Mouse (Mus musculus): ENCODE measurements around the gene Por. TPM values are rescaled to one million over a fixed set of nuclear protein-coding genes. Genes with fewer than 3 reads are reported as not detected.

The Por gene
- total RNA-seq, 2 experiments from 2014 or later, result 81.0 to 81.1 TPM

DNA sequence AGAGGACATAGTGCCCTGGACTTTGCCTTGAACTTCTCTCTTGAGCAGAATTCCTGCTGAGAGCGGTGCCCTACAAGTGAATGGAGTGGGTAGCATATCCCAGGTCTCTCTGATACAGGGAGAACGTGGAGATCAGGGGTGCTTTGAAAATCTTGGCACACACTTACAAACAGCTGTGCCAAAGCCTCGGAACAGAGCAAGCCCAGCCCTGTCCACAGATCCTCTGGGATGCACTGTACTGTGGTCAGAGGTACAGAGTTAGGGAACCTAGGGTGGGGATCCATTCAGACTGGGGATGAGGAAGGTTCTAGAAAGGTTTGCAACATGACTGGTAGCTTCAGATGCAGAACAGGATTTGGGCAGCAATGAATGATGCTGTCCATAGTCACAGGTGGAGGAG lies 50.3 kb downstream of the Por start:
- DNase-seq (ENCODE audit: low spot score in 2 of 2), result no peak
- intact Hi-C loops (cut with DNase I), result no loop called here

DNA sequence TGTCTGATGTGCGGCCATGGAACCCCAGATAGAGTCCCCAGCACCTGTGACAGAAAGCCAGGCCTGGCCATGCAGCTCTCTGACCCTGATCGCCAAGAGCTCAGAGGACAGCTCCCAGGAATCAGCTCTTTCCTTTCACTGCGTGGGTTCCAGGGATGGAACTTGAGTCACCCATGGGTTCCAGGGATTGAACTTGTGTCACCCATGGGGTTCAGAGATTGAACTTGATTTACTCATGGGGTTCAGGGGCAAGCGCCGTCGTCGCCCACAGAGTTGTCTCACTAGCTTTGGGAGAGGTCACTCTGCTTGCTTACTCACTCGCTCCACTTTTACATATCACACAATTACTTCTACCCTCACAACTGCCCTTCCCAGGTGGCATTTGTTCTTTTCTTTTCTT lies 51.2 kb downstream of the Por start:
- DNase-seq (ENCODE audit: low spot score in 2 of 2), result no peak

DNA sequence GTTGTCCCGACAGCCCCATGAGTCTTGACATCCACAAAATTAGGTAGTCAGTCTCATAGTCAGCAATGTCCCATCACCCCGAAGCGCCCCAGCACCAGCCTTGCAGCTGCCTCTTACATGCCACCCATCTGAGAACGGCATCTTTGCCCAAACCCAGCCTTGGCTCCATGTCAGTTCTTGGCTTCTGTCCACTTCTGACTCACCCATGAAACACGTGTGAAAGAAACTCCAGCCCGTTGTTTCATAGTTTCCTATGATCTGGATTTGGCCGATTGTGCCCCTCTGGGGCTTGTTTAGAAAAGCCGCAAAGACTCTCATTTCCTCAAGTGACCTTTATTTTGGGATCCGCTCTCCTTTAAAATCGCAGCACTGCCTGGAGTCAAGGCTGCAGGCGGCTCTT lies 52.3 kb downstream of the Por start:
- DNase-seq (ENCODE audit: low spot score in 2 of 2), result peak; percentile 56 to 75
- intact Hi-C loops (cut with DNase I), result no loop called here

More for the DNA sequence above, 51.2 kb downstream of the Por start:
- intact Hi-C loops (cut with DNase I), result no loop called here

DNA sequence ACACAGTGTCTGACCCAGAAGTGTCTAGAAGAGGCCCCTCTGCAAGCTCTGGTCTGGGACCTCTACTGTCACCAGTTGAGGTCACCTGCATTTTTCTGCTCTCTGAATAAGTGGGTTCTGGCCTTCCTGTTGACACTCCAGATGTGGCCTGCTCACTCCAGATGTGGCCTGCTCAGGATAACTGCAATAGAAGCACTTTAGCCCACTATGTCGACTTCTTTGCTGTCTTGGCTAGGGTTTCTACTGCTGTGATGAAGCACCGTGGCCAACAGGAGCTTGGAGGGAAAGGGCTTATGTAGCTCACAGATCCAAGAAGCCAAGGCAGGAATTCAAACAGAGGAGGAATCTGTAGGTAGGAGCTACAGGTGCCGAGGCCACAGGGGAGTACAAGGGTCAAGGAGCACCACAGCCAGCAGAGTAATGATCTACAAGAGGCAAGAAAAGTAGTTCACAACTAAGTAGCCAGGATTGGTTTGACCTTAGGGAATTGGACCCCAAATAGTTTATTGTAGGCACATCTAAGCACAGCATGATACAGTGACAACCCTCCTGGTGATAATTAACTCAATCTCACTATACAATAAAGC lies 53.4 kb downstream of the Por start:
- intact Hi-C loops (cut with DNase I), result no loop called here
- DNase-seq (ENCODE audit: low spot score in 2 of 2), result no peak

DNA sequence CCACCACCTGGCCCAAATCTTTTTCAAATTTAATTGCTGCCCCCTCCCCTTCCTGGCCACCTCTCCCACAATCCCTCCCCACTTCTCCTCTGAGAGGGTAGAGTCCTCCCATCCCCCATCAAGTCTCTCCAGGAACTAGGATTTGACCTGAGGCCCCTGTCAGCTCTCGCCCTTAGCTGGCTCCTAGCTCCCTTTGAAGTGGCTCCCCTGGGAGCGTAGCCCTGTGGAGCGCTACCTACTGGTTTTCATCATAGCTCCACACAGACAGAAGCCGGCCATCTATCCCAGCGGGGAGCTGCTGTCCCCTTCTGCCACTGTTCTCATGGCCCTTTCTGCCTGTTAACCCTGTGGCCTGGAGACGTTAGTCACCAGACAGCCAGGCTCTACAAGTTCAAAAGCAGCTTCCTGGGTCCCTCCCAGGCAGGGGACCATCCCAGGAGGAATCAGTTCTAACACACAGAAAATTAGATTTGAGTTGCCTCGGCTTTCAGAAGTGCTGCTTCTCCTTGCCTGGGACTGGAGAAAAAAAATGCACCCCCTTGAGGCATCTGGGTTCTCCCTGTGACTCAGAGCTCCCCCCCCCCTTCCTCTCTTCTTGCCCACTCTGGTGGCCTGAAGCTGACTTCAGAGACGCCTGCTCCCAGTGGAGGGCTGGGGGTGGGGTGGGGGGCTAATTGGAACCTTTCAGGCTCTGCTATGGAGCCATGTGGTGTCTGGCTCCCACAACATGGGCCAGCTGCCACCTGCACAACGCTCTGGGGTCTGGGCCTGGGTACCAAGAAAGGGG lies 54.9 kb downstream of the Por start:
- DNase-seq (ENCODE audit: low spot score in 2 of 2), result no peak

DNA sequence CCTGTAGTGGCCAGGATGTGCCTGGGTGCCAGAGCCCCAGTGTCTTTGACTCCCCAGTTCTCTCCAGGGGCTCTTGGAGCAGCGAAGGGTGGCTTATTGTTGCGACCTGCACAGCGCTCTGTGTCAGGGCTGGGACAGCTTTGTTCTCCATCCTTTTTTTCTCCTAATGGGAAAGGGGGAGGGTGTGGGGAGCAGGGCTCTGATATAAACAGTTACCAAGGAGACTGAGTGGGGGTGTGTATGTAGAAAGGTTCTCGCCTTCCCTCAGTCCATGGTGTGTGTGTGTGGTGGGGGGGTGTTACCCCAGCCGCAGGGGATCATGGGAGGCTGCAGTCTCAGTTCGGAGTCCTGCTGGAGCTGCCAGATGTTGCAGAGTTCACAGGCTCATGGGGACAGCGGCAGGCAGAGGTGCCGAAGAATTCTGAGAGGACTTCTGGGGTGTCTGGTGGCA lies 55.6 kb downstream of the Por start:
- intact Hi-C loops (cut with DNase I), result no loop called here
- DNase-seq (ENCODE audit: low spot score in 2 of 2), result peak; percentile 47 to 76

More for the DNA sequence above, 54.9 kb downstream of the Por start:
- intact Hi-C loops (cut with DNase I), result no loop called here

DNA sequence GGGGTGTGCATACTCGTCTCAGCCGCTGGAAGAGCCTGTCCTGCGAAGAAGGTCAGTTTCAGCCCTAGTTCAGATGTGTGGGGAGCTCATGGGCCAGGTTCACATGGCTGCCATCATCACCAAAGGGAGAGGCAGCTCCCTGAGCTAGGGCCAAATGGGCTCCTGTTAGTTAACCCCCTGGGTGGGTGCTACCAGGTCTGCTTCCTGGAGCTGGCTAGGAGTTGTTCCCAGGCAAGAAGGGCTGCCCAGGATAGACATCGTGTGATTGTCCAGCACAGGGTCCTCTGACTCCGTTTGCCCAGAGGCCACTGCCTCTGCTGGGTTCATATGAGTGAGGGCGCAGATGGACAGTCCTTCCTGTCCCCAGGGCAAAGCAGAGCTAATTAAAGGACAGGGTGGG lies 56.2 kb downstream of the Por start:
- intact Hi-C loops (cut with DNase I), result no loop called here
- DNase-seq (ENCODE audit: low spot score in 2 of 2), result no peak

DNA sequence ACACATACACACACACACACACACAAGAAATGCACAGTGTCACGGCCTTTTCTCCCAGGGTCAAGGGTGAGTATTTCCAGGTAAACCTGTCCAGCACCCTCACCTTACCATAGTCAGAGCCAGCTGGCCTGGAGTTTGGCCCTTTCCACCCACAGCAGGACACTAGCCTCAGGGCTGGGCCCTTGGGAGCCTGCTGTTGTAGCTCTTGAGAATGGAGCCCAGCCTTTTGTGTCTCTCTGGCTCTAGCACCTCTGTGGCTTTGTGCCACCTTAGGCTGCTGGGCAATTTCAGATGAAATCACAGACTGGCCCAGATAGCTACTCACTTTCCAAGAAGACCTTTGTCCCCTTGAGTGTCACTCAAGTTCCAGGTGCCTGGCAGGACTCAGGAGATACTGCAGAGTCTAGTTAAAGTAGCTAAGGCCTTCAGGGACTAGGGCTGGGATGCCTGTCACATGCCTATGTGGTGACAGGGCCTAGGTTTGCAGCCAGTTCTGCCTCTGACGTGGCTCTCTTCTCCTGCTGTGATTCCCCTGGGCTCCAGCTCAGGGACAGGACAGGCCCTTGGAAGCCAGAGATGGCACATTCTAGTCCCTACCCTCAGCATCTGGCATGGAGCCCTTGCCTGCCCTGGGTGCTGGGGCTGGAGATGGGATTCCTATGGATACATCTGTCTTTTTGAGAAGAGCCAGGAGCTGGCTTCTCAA lies 57.0 kb downstream of the Por start:
- DNase-seq (ENCODE audit: low spot score in 2 of 2), result no peak
- intact Hi-C loops (cut with DNase I), result no loop called here

GRCm38 (mm10) chr5:135727871-135728270 lies 58.0 kb downstream of the Por start:
- DNase-seq (ENCODE audit: low spot score in 2 of 2), result no peak
- intact Hi-C loops (cut with DNase I), result no loop called here

- no peak for DNase-seq (ENCODE audit: low spot score in 2 of 2)
- intact Hi-C loops (cut with DNase I), result no loop called here
Measured at GRCm38 (mm10) chr5:135728361-135728760, 58.5 kb downstream of the Por start.

DNA sequence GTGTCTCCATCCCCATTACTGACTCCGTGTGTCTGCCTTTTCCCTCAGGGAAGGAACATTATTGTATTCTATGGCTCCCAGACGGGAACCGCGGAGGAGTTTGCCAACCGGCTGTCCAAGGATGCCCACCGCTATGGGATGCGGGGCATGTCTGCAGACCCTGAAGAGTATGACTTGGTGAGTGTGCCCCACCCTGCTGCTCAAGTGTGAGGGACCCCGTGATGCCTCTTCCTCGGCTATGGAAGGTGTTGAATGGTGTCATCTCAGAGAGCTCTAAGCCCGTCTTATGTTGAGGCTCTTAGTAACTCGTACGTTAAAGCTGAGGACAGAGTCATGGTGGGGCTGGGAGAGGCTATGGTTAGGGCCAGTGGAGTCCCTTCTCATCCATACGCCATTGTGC lies 59.5 kb downstream of the Por start:
- intact Hi-C loops (cut with DNase I), result no loop called here
- no peak for DNase-seq (ENCODE audit: low spot score in 2 of 2)

DNA sequence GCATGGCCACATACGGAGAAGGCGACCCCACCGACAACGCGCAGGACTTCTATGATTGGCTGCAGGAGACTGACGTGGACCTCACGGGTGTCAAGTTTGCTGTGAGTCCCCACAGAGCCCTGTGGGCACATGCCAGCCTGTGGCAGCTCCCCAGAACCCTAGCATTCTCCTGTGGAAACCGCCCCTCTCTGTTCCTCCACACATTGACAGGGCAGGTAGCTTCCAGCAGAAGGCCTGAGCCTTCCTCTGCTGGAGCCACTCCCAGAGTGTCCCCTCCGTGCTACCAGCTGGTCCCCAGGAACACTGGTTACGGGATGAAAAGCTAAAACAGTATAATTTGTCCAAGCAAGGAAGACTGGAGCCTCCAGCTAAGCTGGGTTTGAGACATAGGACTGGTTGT lies 60.4 kb downstream of the Por start:
- intact Hi-C loops (cut with DNase I), result no loop called here
- DNase-seq (ENCODE audit: low spot score in 2 of 2), result no peak

DNA sequence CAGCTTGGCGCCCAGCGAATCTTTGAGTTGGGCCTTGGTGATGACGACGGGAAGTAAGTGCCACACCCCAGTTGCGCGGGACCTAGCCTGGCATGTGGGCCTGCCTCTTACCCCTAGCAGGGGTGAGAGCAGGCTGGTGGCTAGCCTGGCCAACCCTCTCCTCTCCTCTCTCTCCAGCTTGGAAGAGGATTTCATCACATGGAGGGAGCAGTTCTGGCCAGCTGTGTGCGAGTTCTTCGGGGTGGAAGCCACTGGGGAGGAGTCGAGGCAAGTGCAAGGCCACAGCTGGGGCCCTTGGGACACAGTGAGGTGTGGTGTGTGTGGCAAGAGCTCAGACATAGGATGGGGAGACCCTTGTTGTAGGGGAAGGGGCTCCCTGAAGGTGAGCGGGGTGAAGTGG lies 61.1 kb downstream of the Por start:
- no peak for DNase-seq (ENCODE audit: low spot score in 2 of 2)
- intact Hi-C loops (cut with DNase I), result no loop called here

GRCm38 (mm10) chr5:135731322-135731721 lies 61.5 kb downstream of the Por start:
- intact Hi-C loops (cut with DNase I), result no loop called here
- no peak for DNase-seq (ENCODE audit: low spot score in 2 of 2)

DNA sequence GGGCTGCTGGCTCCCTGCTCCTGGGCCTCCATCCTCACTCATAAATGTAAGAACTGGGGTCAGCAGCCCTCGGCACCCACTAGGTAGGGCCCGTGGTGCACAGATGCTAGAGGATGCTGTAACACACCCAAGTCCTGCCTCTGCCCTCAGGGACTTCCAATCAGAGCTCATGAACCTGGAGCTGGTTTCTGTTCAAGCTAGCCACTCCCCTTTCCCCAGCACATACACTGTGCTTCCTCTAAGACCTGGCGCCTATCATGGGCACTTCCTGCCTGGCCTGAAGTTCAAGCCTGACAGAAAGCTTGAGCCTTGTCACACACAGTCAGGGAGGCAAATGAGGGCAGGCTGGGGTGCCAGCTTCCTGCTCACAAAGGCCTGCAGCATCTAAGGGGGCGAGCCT lies 63.2 kb downstream of the Por start:
- no peak for DNase-seq (ENCODE audit: low spot score in 2 of 2)
- intact Hi-C loops (cut with DNase I), result no loop called here

- DNase-seq (ENCODE audit: low spot score in 2 of 2), result no peak
- intact Hi-C loops (cut with DNase I), result no loop called here
Measured at GRCm38 (mm10) chr5:135734057-135734680, 64.3 kb downstream of the Por start.

GRCm38 (mm10) chr5:135735741-135736140 lies 65.9 kb downstream of the Por start:
- DNase-seq (ENCODE audit: low spot score in 2 of 2), result no peak
- intact Hi-C loops (cut with DNase I), result no loop called here

- DNase-seq (ENCODE audit: low spot score in 2 of 2), result no peak
- intact Hi-C loops (cut with DNase I), result no loop called here
Measured at GRCm38 (mm10) chr5:135736544-135736943, 66.7 kb downstream of the Por start.

DNA sequence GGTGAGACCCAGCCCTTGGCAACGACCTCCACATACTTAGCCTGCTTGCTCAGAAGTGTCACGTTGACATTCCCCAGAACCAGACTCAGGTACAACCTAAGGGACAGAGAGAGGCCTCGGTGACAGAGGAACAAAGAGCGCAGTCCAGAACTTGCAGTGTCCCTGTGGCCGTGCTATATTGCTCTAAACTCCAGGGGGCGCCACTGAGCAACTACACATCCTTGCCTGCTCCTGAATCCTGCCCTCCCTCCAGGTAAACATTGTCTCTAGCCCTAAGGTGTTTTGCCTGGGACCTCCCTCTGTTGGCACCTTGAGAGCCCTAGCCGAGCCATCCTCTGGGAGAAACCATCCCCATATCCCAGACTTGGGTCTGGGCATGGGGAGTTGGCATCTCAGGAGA lies 67.3 kb downstream of the Por start:
- DNase-seq (ENCODE audit: low spot score in 2 of 2), result no peak
- intact Hi-C loops (cut with DNase I), result no loop called here

DNA sequence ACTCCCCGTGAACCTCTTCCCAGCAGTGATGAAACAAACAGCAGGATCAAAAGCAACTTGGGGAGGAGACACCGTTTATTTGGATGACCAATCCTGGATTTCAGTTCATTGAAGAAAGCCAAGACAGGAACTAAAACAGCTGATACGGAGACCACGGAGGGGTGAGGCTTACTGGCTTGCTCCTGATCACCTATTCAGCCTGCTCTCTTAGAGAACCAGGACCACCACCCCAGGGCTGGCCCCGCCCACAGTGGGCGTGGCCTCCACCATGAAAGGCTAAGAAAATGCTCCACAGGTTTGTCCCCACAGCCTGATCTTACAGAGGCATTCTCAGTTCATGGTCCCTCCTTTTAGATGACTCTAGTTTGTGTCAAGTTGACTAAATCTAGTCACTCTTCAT lies 68.4 kb downstream of the Por start:
- DNase-seq (ENCODE audit: low spot score in 2 of 2), result no peak
- intact Hi-C loops (cut with DNase I), result no loop called here

Data from left cerebral cortex, postnatal 14 days (tissue).